In the genomic region with DNA sequence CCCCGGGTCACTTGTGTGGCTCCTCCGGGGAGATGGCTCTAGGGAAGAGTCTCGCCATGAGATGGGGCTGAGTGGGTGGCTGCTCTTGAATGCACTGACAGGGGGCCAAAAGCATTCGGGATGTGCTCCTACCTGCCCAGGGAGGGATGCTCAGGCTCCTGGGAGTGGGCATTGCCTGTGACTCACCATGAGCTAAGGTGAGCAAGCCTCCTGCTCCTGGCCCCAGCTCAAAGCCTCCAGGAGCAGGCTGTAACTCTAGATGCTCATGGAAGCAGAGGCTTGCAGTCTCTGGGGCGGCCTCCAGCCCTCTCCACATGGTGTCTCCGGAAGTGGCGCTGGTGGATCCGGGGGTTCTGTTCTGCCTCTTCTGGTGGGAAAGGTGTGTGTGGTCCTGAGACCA, we compare ENCODE assay signal across 29 mouse cellular contexts. TPM values are rescaled to one million over a fixed set of nuclear protein-coding genes. Genes with fewer than 3 reads are reported as not detected.
DNase-seq lines count a peak whose midpoint lies in the region; ATAC-seq and TF ChIP-seq lines count a peak whose summit lies in the region.
"Had no signal": no experiment of that assay in that cellular context is flagged by ENCODE, and none has a peak within 500 bp of the region (broad histone marks: within the 10 kb centered on the region; RNA-seq: fewer than 3 reads in every experiment).

No protein-coding gene starts in this region.

- WGBS in forebrain, embryonic 12.5 days = 74% methylated on average over 8 of the region's 8 CpGs
- 70% methylated on average over 8 of the region's 8 CpGs for WGBS in forebrain, embryonic 16.5 days
- WGBS in liver, postnatal 0 days (ENCODE audit: insufficient replicate concordance) = 83% methylated on average over 8 of the region's 8 CpGs
- 73% methylated on average over 8 of the region's 8 CpGs for WGBS in stomach, embryonic 16.5 days

- H3K4me3 ChIP-seq in forebrain, embryonic 12.5 days (replicated peaks) = no peak overlapping the region
- no peak overlapping the region for H3K4me3 ChIP-seq in forebrain, embryonic 16.5 days (replicated peaks; ENCODE audit: low read length)
- H3K4me3 ChIP-seq in liver, postnatal 0 days (ENCODE audit: low read depth, low read length) = no peak overlapping the region
- no peak overlapping the region for H3K4me3 ChIP-seq in stomach, embryonic 16.5 days (replicated peaks; ENCODE audit: low read length)
- H3K4me3 ChIP-seq: heart, embryonic 15.5 days; hindbrain, embryonic 12.5 days; intestine, embryonic 15.5 days; layer of hippocampus, adult 2 months; midbrain, embryonic 15.5 days; neural tube, embryonic 15.5 days had no signal

- H3K27ac ChIP-seq in forebrain, embryonic 12.5 days = no peak overlapping the region
- no peak overlapping the region for H3K27ac ChIP-seq in forebrain, embryonic 16.5 days (ENCODE audit: low read length)
- H3K27ac ChIP-seq in liver, postnatal 0 days (ENCODE audit: low read depth) = no peak overlapping the region
- H3K27ac ChIP-seq in stomach, embryonic 16.5 days (ENCODE audit: low read length) = peak overlapping the region; percentile 92
- H3K27ac ChIP-seq: heart, embryonic 15.5 days; hindbrain, embryonic 12.5 days; hindbrain, postnatal 0 days; intestine, embryonic 15.5 days; layer of hippocampus, adult 2 months; liver, embryonic 14.5 days; midbrain, embryonic 15.5 days; neural tube, embryonic 15.5 days had no signal

- no peak for TF ChIP-seq EP300 in liver, postnatal 0 days (IDR thresholded peaks at IDR 0.05; ENCODE audit: low read depth)

- H3K36me3 ChIP-seq in forebrain, embryonic 12.5 days (replicated peaks) = no peaks in the 10 kb centered on the region
- H3K36me3 ChIP-seq in forebrain, embryonic 16.5 days (ENCODE audit: control insufficient read depth, insufficient read depth) = no peaks in the 10 kb centered on the region
- H3K36me3 ChIP-seq in liver, postnatal 0 days (replicated peaks; ENCODE audit: insufficient read depth, low read length) = no peaks in the 10 kb centered on the region
- H3K36me3 ChIP-seq in stomach, embryonic 16.5 days (ENCODE audit: control insufficient read depth, insufficient read depth, low read length) = no peaks in the 10 kb centered on the region
- H3K36me3 ChIP-seq: heart, embryonic 15.5 days; hindbrain, embryonic 12.5 days; intestine, embryonic 15.5 days; midbrain, embryonic 15.5 days; neural tube, embryonic 15.5 days had no signal

- H3K27me3 ChIP-seq in forebrain, embryonic 12.5 days = no peaks in the 10 kb centered on the region
- no peaks in the 10 kb centered on the region for H3K27me3 ChIP-seq in forebrain, embryonic 16.5 days (replicated peaks; ENCODE audit: control insufficient read depth, insufficient read depth, low read length)
- no peaks in the 10 kb centered on the region for H3K27me3 ChIP-seq in liver, postnatal 0 days (ENCODE audit: insufficient read depth, low read length)
- H3K27me3 ChIP-seq in stomach, embryonic 16.5 days (ENCODE audit: control insufficient read depth, insufficient read depth, low read length) = no peaks in the 10 kb centered on the region
- H3K27me3 ChIP-seq: intestine, embryonic 15.5 days; midbrain, embryonic 15.5 days; neural tube, embryonic 15.5 days; Patski had no signal

- 0 out of 2 replicates have a peak overlapping the region, but pooled peaks have one; percentile 7 for H3K9ac ChIP-seq in forebrain, embryonic 12.5 days
- no peak overlapping the region for H3K9ac ChIP-seq in forebrain, embryonic 16.5 days (replicated peaks; ENCODE audit: low read depth, low read length)
- H3K9ac ChIP-seq in liver, postnatal 0 days (replicated peaks) = no peak overlapping the region
- H3K9ac ChIP-seq in stomach, embryonic 16.5 days (ENCODE audit: low read length) = 0 out of 2 replicates have a peak overlapping the region, but pooled peaks have one; percentile 29
- H3K9ac ChIP-seq: heart, embryonic 15.5 days; hindbrain, embryonic 12.5 days; intestine, embryonic 15.5 days; liver, embryonic 14.5 days; lung, embryonic 14.5 days; midbrain, embryonic 15.5 days; neural tube, embryonic 15.5 days had no signal

- H3K4me1 ChIP-seq in forebrain, embryonic 12.5 days = no peaks in the 10 kb centered on the region
- no peaks in the 10 kb centered on the region for H3K4me1 ChIP-seq in forebrain, embryonic 16.5 days (replicated peaks; ENCODE audit: control insufficient read depth, insufficient read depth, low read length)
- H3K4me1 ChIP-seq in liver, postnatal 0 days (ENCODE audit: insufficient read depth) = peaks cover 4% of the 10 kb centered on the region; the same call in 1 of the 2 replicates
- peaks cover 8% of the 10 kb centered on the region; the same call in 1 of the 2 replicates for H3K4me1 ChIP-seq in stomach, embryonic 16.5 days (ENCODE audit: control insufficient read depth, insufficient read depth, low read length)
- H3K4me1 ChIP-seq: hindbrain, embryonic 12.5 days; intestine, embryonic 15.5 days; midbrain, embryonic 15.5 days; neural tube, embryonic 15.5 days had no signal

- no peak overlapping the region for H3K4me2 ChIP-seq in forebrain, embryonic 12.5 days
- H3K4me2 ChIP-seq in forebrain, embryonic 16.5 days (ENCODE audit: low read length) = no peak overlapping the region
- H3K4me2 ChIP-seq in liver, postnatal 0 days (ENCODE audit: low read depth, low read length) = no peak overlapping the region
- H3K4me2 ChIP-seq in stomach, embryonic 16.5 days (ENCODE audit: low read depth, low read length) = no peak overlapping the region; the same call in 1 of the 2 replicates
- H3K4me2 ChIP-seq: heart, embryonic 15.5 days; hindbrain, embryonic 12.5 days; intestine, embryonic 15.5 days; lung, embryonic 14.5 days; midbrain, embryonic 15.5 days; neural tube, embryonic 15.5 days had no signal

- no peak for ATAC-seq in forebrain, embryonic 12.5 days (ENCODE audit: low FRiP score)
- no peak for ATAC-seq in forebrain, embryonic 16.5 days
- ATAC-seq in liver, postnatal 0 days = no peak
- no peak for ATAC-seq in stomach, embryonic 16.5 days (ENCODE audit: insufficient read depth, low FRiP score)
- ATAC-seq: hindbrain, postnatal 0 days; intestine, embryonic 15.5 days; midbrain, embryonic 15.5 days; Patski had no signal

- peak; percentile 2 for DNase-seq in liver
- DNase-seq in liver, postnatal 0 days = no peak
- no peak for DNase-seq in thymus, postnatal 14 days
- DNase-seq in thymus, postnatal 25 days = no peak
- DNase-seq: adrenal gland, postnatal 25 days; cerebellum, adult 11-12 months; cerebellum, adult 9-11 months; embryo, embryonic 11 days; heart, postnatal 36 days; kidney, adult 2 months; kidney, postnatal 36 days; lung, embryonic 14.5 days; lung, postnatal 14 days; retina, postnatal 1 day; right cerebral cortex, postnatal 14 days; thymus, adult 18-20 months; thymus, postnatal 4 days had no signal

- no peak for TF ChIP-seq CTCF in liver, postnatal 0 days (IDR thresholded peaks at IDR 0.05; ENCODE audit: low read depth)

- H3K9me3 ChIP-seq in forebrain, embryonic 12.5 days = no peaks in the 10 kb centered on the region
- no peaks in the 10 kb centered on the region for H3K9me3 ChIP-seq in forebrain, embryonic 16.5 days (ENCODE audit: control insufficient read depth, low read length)
- H3K9me3 ChIP-seq in liver, postnatal 0 days (ENCODE audit: low read length) = no peaks in the 10 kb centered on the region
- no peaks in the 10 kb centered on the region for H3K9me3 ChIP-seq in stomach, embryonic 16.5 days (replicated peaks; ENCODE audit: control insufficient read depth, low read length)
- H3K9me3 ChIP-seq: heart, embryonic 15.5 days; hindbrain, embryonic 12.5 days; intestine, embryonic 15.5 days; midbrain, embryonic 15.5 days; neural tube, embryonic 15.5 days had no signal

RNA-seq across cellular contexts. Expression of a gene that starts 9.5 kb away (rescaled TPM):
- polyA plus RNA-seq in forebrain, embryonic 12.5 days (2016; fragmentation: Nextera tagmentation; extraction: Ambion mirVana) = 13.8 and 19.1 TPM in 2 replicates
- 16.5 and 16.6 TPM in 2 replicates for polyA plus RNA-seq in forebrain, embryonic 16.5 days (2015; fragmentation: Nextera tagmentation; extraction: Ambion mirVana)
- 9.2 and 11.5 TPM in 2 replicates for polyA plus RNA-seq in liver, postnatal 0 days (2015; fragmentation: Nextera tagmentation; extraction: Ambion mirVana)
- polyA plus RNA-seq in stomach, embryonic 16.5 days (2015; fragmentation: Nextera tagmentation; extraction: Ambion mirVana) = 9.6 and 10.6 TPM in 2 replicates

RNA-seq across cellular contexts. Expression of a gene that starts 30.6 kb away (rescaled TPM):
- polyA plus RNA-seq in forebrain, embryonic 12.5 days (2016; fragmentation: Nextera tagmentation; extraction: Ambion mirVana) = not detected in 2 replicates
- polyA plus RNA-seq in forebrain, embryonic 16.5 days (2015; fragmentation: Nextera tagmentation; extraction: Ambion mirVana) = 0.06 TPM in 1 of 2 replicates, not detected in the other
- 5.6 and 7.0 TPM in 2 replicates for polyA plus RNA-seq in liver, postnatal 0 days (2015; fragmentation: Nextera tagmentation; extraction: Ambion mirVana)
- polyA plus RNA-seq in stomach, embryonic 16.5 days (2015; fragmentation: Nextera tagmentation; extraction: Ambion mirVana) = 8.7 and 9.8 TPM in 2 replicates
- polyA plus RNA-seq: lung, embryonic 14.5 days had no signal

RNA-seq across cellular contexts. Expression of a gene that starts 59.5 kb away (rescaled TPM):
- polyA plus RNA-seq in forebrain, embryonic 12.5 days (2016; fragmentation: Nextera tagmentation; extraction: Ambion mirVana) = 57.9 and 61.0 TPM in 2 replicates
- 84.1 and 106 TPM in 2 replicates for polyA plus RNA-seq in forebrain, embryonic 16.5 days (2015; fragmentation: Nextera tagmentation; extraction: Ambion mirVana)
- polyA plus RNA-seq in liver, postnatal 0 days (2015; fragmentation: Nextera tagmentation; extraction: Ambion mirVana) = 10.4 and 15.3 TPM in 2 replicates
- polyA plus RNA-seq in stomach, embryonic 16.5 days (2015; fragmentation: Nextera tagmentation; extraction: Ambion mirVana) = 45.6 and 53.5 TPM in 2 replicates

Comparison
In these comparisons a context has a peak if more than half of its experiments do, and no peak if none do; other contexts are left out.
1. H3K9ac ChIP-seq: peak in forebrain, embryonic 12.5 days (single experiment) and stomach, embryonic 16.5 days (single experiment); none in forebrain, embryonic 16.5 days (single experiment) and liver, postnatal 0 days (single experiment).